Mouse (Mus musculus): ENCODE results near the gene Spty2d1.

Spty2d1 gene

DNA sequence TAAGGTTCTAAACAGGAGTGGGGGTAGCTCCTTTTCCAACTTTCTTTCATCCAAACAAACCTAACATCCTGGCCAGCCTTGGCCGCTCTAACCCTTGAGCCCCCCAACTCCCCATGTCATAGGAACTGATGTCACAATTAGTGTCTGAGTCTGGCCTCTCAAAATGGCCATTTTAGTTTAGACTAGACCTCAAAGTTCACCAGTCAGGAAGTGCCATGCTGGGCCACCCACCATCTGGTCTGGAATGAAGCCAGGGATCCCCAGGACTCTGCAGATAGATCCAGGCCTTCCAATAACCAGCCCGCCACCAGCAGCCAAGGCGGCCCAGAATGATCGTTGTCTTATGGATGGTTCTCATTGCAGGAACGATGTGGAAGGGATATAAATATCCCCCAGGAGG, 21.6 kb downstream of the Spty2d1 start:
- no peak for DNase-seq

DNA sequence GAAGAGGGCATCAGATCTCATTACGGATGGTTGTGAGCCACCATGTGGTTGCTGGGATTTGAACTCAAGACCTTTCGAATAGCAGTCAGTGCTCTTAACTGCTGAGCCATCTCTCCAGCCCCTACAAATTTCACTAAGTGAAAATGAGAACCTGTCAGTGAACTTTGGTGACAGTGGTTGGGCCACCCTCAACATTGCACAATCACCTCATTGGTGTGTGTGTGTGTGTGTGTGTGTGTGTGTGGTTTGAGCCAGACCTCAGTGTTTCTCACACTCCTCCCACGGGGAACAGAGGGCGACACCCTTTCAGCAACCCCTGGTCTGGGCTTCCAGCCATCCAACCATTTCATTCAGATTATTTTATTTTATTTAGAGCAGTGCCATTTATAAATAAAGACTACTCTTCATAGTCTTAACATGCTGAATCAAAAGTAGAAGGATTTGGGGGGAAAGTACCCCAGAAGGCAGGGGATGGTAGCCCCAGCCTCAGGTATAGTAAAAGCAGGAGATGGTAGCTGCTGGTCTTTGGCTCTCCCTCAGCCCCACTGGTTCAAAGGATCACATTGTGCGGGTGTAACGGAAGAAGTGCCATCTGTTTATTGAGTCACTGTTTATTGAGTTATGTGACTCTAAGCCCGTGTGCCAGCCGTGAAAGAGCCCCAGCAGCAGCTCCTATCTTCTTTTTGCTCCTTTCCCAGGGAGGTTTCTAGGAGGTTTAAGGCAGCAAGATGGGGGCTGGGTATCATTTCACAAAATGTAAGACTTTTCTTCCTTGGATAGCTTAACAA, 22.3 kb downstream of the Spty2d1 start:
- DNase-seq = no peak

DNA sequence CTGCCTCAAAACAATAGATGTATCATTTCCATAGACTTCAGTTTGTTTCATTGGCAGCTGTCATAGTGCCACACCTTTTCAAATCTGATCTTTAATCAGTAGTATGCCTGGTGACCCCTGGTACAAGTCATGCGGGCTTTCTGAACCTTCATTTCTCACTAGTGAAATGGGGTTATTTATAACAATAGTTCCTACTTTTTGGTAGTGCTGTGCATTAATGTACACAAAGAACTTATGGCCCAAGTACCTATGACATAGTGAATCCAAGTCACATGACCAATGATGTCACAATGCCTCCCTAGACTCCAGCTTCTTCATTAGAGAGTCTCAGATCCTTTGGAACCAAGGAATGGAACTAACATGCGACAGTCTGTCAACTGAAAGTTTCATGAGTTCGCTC, 24.9 kb downstream of the Spty2d1 start, which contains the start of gene Gm9999:
TSS of gene Gm9999 (plus strand) at position 301 of the 400 bp plus-strand sequence.
- no peak for DNase-seq

DNA sequence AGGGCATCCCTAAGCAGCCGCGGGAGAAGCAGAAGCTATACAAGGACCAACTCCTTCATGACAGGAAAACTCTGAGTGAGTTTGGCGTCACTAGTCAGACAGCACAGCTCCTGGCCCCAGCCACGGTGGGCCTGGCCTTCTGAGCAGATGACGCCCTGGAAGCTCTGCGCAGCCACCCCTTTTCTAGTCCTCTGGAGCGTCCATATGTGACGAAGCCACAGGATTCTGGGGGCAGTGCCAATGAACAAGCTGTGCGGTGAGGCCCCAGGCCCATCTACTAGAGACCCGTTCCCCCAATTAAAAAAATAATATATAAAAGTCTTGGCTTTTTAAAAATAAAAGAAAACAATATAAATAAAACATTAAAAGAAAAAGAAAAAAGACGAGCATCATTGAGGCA, 32.8 kb downstream of the Spty2d1 start:
- no peak for DNase-seq

DNA sequence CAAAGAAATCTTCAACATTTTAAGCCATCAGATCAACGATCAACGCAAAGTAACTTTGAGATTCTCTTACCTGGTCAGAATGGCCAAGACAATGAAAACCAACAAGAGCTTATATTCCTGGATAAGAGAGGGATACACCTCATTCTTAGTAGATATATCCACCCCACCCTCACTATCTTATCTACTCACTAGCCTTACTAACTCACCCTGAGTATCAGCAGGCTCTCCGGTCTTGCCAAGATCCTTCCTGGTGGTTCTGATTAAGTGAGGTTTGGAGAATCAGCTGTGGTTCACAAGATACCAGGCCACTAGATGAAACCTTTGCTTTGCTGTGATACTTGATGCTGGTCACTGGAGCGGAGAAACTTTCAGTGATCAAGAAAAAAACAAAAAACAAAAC, 33.6 kb downstream of the Spty2d1 start:
- DNase-seq = no peak

DNA sequence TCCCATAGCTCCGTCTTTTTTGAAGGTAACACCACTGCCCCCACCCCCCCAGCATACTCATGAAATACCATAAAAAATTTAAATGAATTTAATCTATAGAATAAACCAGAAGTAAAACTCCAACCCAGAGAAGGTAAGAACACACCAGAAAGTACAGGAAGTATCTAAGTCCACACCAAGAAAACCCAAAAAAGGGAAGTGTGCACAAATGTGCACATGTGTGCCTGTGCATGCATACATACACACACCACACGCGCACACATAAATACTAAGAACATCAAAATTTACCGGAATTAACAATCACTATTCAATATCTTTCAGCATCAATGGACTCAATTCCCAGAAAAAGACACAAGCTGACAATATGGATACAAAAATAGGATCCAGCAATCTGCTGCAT, 38.3 kb downstream of the Spty2d1 start:
- no peak for DNase-seq

DNA sequence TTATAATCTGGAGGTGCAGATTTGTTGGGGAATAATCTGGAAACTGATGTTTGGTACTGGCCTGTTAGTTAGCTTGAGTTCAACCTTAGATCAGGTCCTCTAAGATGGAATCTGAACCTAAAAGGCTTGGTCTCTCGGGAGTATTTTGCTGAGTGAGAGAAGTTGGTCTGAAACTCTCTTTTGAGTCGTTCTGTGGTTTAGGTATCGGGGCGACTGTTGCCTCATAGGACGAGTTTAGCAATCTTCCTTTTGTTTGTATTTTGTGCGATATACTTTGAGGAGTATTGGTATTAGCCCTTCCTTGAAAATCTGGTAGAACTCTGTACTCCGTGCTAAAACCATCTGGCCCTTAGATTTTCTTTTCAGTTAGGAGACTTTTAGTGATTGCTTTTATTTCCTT, 44.1 kb downstream of the Spty2d1 start:
- no peak for DNase-seq

DNA sequence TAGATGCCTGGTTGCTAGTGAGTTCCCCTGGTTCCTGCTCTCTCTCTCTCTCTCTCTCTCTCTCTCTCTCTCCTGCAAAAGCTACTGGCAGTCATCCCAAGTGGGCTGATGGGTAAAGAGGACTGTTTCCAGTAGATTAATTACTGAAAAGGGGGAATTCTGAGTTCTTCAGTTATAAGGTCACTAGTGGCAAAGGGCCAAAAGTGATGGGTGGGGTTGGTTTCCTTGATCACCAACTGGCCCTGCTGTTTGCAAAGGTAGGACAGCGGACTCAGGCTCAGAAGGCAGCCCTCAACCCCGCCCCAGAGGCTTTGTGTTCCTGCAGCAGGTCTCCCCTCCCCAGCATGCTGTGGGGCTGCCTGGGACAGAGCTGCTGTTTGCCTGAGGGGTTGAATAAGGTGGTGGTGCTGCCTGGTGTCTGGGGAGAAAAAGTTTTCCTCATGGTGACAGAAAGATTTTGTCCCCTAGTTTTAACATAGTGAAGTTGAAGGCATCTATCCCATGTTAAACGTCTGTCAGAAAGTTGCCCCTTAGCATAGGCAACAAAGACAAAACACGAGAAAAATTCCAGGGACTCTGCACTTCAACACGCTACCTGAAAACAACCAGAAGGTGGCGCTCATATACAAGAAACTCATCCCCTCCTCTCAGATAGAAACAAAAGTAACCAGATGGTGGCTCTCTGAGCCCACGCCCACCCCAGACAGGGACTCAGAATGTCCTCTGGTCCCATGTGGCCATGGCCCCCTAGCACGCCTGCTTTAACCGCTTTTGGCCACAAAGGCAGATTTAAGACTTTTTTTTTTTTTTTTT, 45.2 kb downstream of the Spty2d1 start:
- peak; percentile 91 for DNase-seq

DNA sequence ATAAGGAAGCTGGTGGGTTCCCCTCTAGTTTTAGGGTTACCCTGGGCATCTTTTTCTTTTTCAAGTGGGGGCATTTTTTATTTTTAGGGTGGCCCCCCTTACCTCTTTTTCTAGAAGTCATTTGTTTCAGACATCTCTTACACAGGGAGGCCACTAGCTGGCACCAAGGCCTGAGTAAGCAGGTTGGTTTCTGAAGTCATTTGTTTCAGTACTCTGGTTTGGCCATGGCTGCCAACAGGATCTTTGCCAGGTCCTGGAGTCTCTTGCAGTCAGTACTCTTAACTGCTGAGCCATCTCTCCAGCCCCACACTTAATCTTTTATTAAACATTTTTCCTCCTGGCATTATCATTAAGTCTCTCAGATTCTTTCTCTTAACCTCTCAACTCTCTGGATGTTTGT, 46.1 kb downstream of the Spty2d1 start:
- DNase-seq = no peak

DNA sequence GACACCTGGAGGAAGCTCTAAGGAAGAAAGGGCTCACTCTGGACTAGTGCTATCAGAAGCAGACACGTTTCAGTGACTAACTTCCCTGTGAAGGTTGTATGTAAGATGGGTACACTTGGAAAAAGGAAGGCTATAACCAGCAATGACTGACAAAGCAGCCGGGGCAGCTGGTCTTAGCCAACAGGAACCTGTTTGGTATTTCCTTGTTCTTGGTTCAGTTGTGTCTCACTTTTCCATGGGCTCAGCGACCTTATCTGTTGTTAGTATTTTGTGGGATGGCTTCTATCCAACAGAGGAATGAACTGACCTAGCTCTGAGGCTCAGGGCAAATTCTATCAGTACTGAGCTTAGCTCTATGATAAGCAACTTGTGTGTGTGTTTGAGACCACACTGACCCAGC, 47.2 kb downstream of the Spty2d1 start:
- DNase-seq = no peak

DNA sequence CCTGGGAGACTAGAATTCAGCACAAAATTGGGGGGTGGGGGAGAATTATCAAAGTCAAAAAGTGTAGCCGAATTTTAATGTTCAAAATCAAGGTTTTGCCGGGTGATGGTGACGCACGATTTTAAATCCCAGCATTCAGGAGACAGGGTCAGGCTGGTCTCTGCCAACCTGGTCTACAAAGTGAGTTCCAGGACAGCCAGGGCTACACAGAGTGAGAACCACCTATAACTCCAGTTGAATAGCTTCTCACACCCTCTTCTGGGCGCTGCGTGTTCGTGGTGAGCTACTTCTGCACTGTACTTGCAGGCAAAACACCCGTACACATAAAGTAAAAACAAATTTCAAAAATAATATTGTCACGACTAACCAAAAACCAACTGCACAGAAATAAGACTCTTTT, 49.4 kb downstream of the Spty2d1 start:
- no peak for DNase-seq

DNA sequence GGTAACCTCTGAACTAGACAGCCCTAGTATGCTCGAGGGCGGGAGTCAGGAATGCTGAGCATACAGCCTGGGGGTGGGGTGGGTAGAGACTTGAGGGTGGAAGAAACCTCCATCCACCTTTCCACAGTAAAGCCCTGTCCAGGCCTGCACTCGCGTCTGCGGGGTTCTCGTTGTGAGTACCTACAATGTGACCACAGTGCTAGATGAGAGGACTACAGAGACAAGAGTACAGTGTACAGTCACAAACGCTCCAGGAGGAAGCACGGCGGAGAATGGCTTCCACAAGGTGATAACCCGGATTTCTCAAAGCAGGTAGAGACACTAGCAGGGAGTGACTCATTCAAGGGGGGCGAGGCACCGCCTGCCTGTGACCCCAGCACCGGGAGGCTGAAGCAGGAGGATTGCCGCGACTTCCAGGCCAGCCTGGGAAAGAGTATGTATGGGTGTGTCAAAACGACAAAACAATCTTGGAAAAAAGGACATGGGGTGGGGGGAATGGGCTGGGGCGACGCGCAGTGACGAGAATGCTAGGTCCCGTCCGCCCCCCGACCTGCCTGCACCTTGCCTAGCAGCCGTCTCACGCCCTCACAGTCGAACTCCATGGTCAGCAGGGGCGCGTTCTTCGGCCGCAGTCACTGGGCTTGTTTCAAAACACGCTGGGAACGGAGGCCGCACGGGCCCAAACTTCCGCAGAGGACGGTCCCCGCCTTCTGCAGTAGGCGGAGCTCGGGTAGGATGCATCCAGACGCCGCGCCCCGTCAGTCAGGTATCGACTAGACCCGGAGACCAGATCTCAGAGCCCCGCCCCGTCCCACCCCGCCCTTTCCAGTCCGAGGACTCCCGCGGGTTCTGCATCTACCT, 50.1 kb downstream of the Spty2d1 start, which contains the start of gene Uevld:
TSS of gene Uevld (minus strand) at position 697 of the 861 bp plus-strand sequence.
- peak; percentile 96 for DNase-seq
